Mouse (Mus musculus) left cerebral cortex, postnatal 25 days (tissue): ENCODE measurements at regions not wholly inside any gene's neighbourhood (a gene's known extent, or its start where the extent isn't known, plus 50 kb on each side); places are given as distances from the start of the nearest gene placed in this dataset.
A peak's percentile ranks its signal among the peaks of the same experiment; 100 is the strongest.

Experiments used
- DNase-seq, 2 experiments: peaks; one replicate each; pipeline ENCODE4 v3.0.0; 2022; ENCODE audit warnings: low spot score in 2 of 2, mixed read lengths in 1 of 2
- intact Hi-C: fragments of 180-260 bp; cut with DNase I; formaldehyde crosslinking; loops from one replicate; pipeline ENCODE4 v1.15.1; 2025

DNA sequence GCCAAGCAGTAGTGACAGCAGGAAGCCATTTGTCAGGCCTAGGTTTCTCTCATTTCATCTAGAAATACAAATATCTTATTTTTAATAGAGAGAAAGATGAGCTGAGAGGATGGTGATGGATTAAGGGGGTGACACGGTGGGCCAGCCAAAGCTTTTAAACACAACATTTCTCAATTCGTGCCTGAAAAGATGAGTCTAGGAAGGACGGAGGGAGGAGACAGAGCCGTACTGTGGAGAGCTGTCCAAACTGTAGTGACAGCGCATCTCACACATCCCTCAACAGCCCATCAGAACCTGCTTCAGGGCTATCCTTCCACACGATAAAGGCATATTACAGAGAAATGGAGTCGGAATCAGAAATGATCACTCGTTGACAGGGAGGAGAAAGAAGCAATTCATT is 848.0 kb downstream of the Slc4a3 start:
- intact Hi-C loops: no loop called here
- no peak for DNase-seq

DNA sequence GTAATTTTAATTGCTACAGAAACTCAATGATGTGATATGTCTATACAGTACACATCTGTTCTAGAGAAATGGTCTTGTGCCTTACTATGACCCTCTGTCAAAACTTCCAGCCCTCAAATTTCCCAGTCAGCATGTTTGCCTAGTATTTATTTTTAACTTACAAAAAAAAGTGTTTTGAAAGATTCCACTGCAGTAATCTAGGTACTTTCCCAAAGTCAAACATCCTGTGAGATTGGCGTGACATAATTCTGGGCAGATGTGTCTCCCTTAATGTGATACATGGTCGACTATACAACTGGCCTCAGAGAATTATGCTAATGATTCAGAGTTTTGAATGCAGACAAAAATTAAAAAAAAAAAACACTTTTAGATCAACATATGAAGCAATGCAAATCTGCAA is 856.8 kb downstream of the Slc4a3 start:
- intact Hi-C loops: no loop called here
- no peak for DNase-seq

DNA sequence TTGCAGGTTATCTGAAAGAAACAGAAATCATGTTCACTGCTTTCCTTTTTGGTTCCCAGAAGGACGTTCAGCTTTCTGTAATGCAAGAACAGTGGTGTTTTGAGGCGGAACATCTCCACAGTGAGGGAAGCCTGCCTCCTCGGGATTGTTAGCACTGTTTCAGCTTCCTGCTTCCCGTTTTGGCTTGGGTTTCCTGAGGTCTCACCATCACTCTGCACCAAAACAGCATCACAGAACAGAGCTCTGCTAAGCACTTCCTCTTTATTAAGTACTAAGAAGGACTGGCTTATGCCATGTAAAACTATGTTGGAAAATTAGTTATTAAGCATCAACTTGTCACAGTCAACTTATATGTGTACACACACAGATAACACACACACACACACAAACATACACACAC is 857.9 kb downstream of the Slc4a3 start:
- DNase-seq: no peak
- intact Hi-C loops: no loop called here

DNA sequence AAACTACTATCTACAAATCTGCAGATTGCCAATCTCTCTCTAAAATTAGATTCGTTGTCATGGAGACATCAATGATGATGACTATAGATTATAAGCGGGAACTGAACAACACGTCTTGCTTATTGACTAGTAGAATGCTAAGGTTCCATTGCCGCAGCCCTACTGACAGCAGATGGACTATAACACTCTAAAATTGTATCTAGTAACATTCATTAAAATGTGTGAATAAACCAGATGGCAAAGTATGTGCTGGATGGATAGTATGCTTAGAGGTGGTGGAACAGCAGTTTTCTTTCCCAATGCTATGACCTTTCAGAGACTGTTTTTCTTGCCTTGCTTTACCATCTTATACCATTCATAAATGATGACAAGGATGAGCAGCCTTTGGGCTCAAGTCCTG is 864.7 kb downstream of the Slc4a3 start:
- intact Hi-C loops: no loop called here
- peak in 1 of 2 experiments; percentile 20 for DNase-seq

DNA sequence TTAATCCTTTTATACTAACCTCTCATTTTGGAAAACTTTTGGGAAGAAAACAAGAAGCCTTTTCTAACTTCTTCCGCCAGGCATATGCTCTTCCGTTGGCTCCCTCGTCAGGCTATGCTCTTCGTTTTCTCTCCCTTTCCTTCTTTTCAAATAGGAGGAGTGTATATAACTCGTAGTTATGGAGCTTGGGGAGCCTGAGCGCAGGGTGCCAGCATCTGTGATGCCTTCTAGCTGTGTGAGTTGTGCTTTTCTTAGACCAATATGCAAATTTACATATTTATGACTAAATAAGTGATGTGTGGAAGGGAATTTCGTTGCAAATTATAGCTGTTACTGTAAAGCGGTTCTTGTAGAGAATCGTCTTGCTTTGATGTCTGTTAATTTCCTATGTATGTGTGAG is 874.5 kb downstream of the Slc4a3 start:
- intact Hi-C loops: loop anchor here (10.0 kb wide), 1 partner anchor 1094 kb away; the partner anchor contains the start of gene Epha4

DNA sequence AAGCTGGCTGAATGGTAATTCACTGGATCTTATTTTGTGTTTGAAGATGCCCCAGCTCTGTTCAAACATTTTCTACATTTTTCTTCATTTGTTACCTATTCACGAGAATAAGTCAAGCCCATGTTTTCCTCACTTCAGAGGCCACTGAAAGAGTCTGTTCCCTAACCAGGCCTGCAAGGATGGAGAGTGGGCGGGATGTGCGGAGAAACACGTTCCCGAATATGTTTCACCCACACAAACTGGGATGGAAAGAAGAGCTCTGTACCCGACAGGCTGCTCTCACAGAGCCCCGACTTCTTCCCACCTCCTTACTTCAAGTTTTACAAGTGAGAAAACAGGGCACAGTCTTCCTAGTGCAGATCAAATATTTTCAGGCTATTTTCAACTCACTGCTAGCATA is 881.4 kb downstream of the Slc4a3 start:
- intact Hi-C loops: loop anchor here (1.0 to 10.0 kb wide), 3 partner anchors 57 to 1087 kb away; partner anchors contain the start of gene Epha4
- peak; percentile 61 to 94 for DNase-seq

More for the DNA sequence above, 874.5 kb downstream of the Slc4a3 start:
- DNase-seq: peak in 1 of 2 experiments; percentile 60

DNA sequence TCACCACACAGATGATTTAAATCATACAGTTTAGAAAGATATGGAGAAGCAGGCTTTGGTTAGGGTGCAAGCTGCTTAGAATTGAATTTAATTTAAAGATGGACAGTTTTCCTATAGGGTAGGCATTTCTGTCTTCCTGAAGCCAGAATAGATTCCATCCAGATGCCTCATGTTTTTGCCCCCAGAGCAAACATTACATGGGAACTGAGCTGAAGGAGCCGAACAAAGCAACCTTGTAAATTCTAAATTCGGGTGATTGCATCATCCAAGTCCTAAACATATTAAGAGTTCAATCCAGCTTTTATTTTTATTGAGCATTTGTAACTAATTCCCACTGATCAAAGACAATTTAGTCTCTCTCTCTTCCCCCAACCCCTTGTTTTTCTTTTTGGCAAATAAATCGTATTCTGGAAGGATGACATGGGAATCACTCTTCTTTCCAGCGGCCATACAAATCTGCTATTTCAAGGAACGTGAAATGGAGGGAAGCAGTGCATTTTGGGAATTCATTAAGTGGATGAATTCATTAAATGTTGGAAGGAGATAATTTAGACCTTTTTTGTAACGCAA is 884.1 kb downstream of the Slc4a3 start:
- intact Hi-C loops: no loop called here
- DNase-seq: no peak

DNA sequence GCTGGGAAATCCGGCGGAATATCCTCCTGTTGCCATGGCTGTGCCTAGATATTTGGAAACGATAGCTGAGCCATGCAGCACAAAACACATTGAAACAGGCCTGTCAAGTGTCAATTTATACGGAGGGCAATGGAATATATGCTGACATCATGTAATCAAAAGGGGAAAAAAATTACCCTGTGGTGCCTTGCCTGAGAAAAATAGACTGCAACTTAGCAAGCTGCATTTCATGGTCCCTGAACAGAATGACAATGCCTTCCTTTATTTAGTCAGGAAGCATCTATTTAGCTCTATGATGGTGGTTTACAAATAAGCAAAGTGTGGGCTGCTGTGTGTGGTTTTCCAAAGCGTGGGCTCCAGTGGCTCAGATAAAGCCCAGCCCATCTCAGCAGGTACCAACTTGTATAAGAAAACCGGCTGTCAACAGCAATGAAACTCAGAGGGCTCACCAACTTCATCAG is 887.4 kb downstream of the Slc4a3 start:
- DNase-seq: no peak
- intact Hi-C loops: no loop called here

DNA sequence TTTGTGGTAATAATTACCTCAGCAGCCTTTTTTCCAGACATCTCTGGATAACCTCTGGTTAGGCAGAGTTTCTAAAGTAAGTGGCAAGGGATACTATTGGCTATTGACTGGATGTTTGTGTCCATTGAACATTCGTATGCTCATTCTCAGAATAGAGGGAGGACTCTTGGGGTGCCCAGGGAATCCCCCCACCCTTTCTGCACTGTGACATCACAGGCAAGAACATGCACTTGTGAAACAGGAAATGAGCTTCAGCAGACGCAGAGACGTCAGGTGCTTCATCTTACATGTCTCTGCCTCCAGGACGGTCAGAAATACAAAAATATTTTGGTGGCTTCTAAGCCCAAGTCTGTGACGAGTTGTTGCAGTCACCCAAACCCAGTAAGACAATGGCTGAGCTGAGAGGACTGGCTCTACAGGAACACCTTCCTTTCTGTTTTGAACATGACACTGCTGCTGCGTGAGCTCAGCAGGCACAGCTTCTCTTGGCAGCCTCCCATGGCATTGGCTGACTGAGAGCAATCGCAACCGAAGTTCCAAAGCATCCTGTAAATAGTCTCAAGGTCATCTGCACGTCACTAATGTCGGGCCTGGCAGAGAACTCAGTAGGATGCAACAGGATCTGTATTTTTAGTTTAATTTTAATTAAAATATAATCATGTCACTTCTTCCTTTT is 904.6 kb downstream of the Slc4a3 start:
- intact Hi-C loops: no loop called here
- DNase-seq: no peak

DNA sequence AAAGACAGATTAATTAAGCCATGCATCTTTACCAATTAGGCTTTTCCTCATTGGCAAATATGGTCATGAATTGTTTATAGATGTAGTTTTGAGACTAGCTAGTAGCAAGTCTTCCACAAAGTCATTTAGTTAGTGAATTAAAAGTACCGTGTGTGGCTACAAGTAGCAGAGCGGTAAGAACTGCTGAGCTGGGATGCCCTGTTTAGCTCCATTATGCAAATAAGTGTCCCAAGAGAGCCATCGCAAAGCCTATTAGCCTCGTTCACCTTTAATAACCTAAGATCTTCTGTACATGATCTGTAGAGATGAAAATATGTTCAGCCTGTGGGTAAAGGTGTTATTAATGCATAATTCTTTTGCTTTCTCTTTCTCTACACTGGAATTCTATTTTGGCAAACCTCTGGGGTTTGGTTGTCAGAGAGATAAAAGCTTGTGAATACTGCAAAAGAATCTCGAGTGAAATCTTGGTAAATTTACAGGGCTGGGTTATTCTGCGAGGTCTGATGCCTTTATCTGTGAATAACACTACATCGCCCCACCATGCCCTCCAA is 907.2 kb downstream of the Slc4a3 start:
- no peak for DNase-seq
- intact Hi-C loops: no loop called here

DNA sequence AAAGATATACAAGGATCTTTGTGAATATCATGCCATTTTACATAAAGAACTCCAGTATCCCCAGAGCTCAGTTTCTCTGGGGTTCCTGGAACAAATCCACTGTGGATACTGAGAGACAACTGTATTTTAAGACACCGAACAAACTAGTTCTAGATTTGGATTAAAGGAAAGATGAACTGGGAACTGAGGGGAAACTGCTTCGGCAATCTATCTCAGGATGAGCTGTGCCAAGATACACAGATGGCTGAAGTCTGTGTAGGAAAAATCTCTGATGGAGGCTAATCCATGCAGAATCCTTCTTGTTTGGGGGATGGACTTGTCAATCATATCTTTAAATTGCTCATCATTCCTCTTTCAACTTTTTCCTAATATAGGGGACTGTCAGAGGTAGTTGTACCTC is 920.5 kb downstream of the Slc4a3 start:
- DNase-seq: peak in 1 of 2 experiments; percentile 77

DNA sequence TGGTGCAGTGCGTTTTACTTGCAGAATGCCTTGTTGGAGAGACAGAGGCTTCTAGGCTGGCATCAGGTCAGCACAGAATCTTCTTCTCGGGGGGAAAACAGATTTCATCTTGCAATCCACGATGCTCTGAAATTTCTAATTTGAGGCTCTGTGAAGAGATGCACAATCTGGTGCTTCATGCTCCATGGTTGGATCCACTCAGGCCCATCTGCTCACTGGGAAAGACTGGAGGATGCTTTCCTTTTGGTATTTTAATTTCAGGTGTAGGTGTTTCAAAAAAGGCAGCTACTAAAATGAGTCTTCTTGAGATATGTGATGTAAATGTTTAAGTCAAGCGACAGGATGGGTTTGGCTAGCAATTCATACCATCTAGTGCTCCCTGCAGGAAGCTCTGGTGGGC is 938.1 kb downstream of the Slc4a3 start:
- intact Hi-C loops: loop anchor here (1.0 to 10.0 kb wide), 8 partner anchors 25 to 809 kb away; no protein-coding TSS in a partner anchor
- DNase-seq: peak; percentile 39 to 96

More for the DNA sequence above, 920.5 kb downstream of the Slc4a3 start:
- intact Hi-C loops: no loop called here

DNA sequence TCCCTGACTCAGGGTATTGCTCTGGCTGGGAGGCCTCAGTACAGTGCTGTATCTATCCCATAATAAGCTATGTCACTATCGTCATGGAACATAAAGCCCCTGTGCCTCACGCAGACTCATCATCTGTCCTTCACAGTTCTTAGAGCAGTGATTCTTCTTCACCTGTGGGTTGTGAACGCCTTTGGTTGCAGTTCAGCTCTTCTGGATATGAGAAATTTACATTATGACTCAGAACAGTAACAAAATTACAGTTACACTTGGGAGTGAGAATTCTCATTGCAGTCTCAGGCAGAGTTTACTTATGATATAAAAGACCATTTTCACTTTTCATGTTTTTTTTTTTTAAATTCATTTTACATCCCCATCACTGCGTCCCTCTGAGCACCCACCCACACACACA is 941.4 kb downstream of the Slc4a3 start:
- intact Hi-C loops: loop anchor here (5.0 to 10.0 kb wide), 5 partner anchors 343 to 813 kb away; no protein-coding TSS in a partner anchor
- DNase-seq: peak in 1 of 2 experiments; percentile 70

DNA sequence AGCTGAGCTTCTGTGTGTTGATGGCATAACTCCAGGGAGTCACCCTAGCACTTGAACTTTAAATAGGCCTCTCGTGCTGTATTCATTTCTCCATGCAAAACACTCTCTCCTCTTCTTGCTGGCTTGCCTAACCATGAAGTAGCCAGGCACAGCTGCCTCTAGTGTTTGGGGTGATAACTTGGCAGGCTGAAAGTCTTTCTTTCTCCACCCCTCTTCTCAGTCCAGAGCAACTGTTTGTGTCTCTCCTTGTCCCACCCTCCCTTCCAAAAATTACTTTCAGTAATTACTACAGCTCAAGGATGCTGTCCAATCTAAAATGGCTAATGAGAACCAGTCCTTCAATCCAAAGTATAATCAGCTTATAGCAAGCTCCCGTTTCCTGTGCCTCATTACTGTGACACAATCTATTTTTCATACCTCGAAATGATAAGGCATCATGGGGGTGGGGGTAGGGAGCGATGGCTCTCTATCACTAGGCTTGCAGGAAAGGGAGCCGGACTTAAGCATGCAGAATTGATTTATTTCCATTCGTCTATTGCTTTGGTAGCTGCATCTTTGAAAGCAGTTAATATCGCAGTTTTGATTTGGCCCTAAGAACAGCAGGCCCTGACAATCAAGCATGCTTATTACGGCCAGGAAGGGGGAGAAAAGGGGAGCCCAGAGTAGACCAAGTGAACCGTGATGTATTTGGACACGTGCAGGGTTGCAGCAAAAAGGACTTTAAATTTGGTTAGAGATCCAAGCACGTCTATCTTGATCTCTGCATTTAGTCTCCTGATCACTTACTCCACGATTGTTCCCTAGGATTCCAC is 943.8 kb downstream of the Slc4a3 start:
- intact Hi-C loops: loop anchor here (5.0 to 10.0 kb wide), 5 partner anchors 345 to 815 kb away; no protein-coding TSS in a partner anchor
- DNase-seq: peak in 1 of 2 experiments; percentile 48

DNA sequence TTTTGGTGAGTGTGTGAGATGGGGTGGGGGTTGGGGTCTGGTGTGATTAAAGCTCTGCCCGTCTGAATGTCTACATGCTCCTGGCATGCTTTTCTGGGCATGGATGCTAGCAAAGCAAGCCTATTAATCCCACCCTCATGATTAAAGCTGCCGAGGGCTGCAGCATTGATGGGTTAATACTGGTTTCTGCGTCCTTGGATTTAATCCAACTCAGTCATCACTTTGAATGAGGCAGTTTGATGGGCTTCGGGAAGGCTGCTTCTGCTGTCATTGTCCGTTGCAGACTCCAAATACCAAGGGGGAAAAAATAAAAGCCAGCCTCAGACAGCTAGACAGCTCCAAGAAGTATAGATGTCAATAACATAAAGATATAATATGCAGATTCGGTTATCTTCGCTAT is 944.7 kb downstream of the Slc4a3 start:
- DNase-seq: peak in 1 of 2 experiments; percentile 13
- intact Hi-C loops: no loop called here

DNA sequence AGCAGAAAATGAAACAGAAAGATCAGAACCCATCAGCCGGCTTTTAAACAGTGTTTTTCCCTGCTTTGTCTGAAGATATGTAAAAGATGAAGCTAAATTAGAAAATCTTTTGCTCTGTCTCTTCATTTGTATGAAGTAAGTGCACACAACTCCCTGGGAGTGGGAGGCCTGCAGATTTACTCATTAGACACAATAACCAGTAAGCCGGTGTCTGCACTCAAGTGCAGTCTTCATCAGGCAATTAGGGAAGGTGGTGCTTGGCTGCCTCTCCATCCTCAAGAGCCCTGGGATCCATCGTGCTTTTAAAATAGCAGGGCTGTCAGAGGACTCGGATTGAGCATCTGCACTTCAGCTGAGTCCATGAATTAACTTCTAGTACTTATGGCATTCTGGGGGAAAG is 945.1 kb downstream of the Slc4a3 start:
- peak; percentile 34 to 83 for DNase-seq
- intact Hi-C loops: no loop called here

DNA sequence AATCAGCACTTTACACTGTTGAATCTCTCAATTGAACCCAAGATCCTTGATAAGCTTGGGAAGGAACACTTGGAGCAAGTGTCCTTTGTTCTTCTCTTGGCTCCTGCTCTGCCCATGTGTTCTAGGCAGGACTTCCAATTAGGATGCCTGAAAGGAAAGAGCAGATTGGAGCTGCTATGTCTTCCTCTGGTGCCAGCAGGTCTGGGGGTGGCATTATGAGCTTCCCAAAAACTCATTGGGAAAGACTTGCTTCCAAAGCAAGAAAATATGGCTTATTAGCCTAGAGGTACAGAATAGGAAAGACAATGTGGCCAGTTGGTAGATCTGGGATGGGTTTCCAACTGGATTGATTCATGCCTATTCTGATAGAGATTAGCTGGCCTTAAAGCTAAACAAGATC is 959.1 kb downstream of the Slc4a3 start:
- intact Hi-C loops: loop anchor here (5.0 to 10.0 kb wide), 2 partner anchors 370 to 1012 kb away; partner anchors contain the start of gene Epha4
- peak in 1 of 2 experiments; percentile 69 for DNase-seq

DNA sequence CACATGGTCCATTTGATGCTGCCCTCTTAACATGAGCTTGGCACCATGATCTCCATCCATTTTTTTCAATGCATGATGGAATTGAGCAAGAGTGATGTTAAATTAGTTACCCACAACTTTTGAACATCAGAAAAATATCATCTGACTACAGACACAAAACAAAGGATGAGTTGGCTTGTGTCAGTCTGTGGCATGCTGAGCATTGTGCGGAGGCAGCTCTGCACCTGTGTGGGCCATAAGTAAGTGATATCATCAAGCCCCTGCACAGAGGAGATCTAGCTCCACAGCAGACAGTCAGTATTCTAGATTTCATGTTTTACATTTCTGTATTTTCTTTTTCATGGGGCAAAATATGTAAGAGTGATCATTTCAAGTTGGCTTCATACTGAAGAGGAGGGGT is 962.8 kb downstream of the Slc4a3 start:
- intact Hi-C loops: loop anchor here (1.0 to 10.0 kb wide), 4 partner anchors 25 to 1008 kb away; partner anchors contain the start of gene Epha4
- no peak for DNase-seq

DNA sequence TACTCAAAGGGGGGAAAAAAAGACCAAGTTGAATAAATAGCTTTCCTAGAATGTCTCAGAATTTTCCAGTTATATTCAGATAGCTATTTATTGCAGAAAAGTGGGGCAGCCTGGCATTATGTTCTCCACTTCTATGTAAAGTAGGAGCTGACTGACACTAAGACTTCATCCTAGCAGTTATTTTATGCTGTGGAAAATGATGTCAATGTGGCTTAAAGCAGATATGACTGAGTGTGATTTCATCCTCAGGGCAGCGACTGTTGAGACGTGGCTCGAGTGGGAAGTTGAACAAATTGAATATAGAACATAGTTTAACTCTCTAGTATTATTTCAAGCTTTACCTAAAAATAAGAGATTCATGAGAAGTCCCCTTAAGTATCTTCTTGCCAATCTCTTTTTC is 963.4 kb downstream of the Slc4a3 start:
- DNase-seq: peak in 1 of 2 experiments; percentile 92
- intact Hi-C loops: loop anchor here (1.0 to 10.0 kb wide), 4 partner anchors 25 to 1008 kb away; partner anchors contain the start of gene Epha4

DNA sequence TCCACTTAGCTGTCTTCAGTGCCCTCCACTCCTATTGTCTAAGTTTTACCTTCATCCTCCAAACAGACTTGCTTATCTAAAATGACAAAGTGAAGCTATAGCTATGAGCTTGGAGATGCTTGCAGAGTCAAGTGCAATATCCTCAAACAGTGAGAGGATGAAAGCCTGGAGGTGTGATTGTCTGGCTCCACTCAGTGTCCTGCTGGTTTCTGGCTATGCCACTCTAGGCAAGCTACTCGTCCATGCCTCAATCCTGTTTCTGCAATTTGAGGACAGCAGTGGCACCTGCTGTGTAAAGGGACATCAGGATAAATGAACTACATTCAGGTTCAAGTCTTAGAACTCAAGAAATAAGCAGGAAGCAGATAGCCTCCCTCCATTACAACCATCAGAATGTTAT is 966.1 kb downstream of the Slc4a3 start:
- no peak for DNase-seq
- intact Hi-C loops: loop anchor here (10.0 kb wide), 1 partner anchor 313 kb away; no protein-coding TSS in a partner anchor
